Mouse (Mus musculus) embryonic fibroblast, embryonic 13.5 days (primary cell): ENCODE results near the gene Paqr3.

Source experiments
- CTCF ChIP-seq: IDR thresholded peaks from 2 replicates; pipeline ENCODE4 v1.5.1; 2011; ENCODE audit warnings: mild to moderate bottlenecking, control low read depth, low read length, moderate library complexity, borderline replicate concordance; ENCODE audit not compliant: insufficient read depth
- POLR2A ChIP-seq: IDR thresholded peaks from 2 replicates; pipeline ENCODE4 v1.6.1; 2011; ENCODE audit warnings: low read depth, mild to moderate bottlenecking, control low read depth, low read length, moderate library complexity

GRCm38 (mm10) chr5:97088231-97088630 lies 23.2 kb downstream of the Paqr3 start:
- TF ChIP-seq CTCF (no peak), POLR2A (no peak)
